Mouse (Mus musculus) heart, postnatal 4 days (tissue): Measurements from ENCODE around the gene Lxn. TPM values are rescaled to one million over a fixed set of nuclear protein-coding genes. Genes with fewer than 3 reads are reported as not detected.

Experiments
- DNase-seq: peaks from one replicate; pipeline ENCODE4 v3.0.0; 2021
- total RNA-seq, 2 experiments: library from RNA; stranded (reverse); gene quantifications; 2 replicates each; pipeline ENCODE4 v1.2.3; 2021

Lxn gene
- 10 to 100 TPM; 23.1 to 23.4 TPM for total RNA-seq

DNA sequence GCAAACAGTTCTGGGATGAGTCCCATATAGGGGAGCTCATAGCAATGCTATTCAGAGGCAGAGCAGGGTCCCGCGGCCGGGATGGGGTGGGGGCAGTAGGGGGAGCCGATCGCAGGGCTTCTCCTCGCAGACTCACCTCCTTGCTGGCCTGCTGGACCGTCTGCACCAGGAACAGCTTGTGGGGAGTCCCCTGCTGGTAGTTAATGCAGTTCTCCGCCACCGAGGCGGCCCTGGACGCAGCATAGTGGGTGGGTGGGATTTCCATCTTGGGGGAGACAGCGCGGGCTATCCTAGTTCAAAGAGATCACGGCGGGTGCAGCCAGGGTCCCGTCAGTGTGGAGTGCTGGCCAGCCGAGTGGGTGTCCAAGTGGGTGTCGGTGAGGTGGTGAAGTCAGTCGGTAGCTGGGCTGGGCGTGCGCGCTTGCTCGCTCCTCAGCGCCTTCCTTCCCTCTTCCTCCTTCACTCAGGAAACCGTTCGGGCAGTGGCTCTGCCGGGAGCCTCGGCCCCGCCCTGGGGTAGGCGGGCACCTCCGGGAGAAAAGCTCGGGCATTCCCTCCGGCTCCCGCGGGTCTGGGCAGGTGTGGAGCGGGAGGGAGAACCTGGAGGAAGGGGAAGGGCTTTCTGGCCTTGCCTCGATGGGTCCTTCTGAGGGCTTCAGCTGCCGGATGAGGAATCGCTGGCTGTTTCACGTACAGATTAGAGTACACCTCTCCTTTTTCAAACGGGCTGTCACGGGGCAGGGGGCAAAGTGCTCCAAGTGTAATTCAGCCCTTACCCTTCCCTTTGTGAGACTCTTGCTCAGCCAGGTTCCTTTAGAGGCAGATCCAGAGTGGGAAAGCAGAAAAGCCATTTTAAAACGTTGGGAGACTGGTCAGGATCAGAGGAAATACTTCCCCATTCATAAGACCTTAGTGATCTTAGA, at the start of gene Lxn:
Gene Lxn (minus strand): TSS at position 477 of the 923 bp plus-strand sequence.
- DNase-seq = peak; percentile 71

GRCm38 (mm10) chr3:67512807-67513206, 49.1 kb upstream of the Lxn start:
- peak; percentile 86 for DNase-seq

GRCm38 (mm10) chr3:67508216-67508892, 44.6 kb upstream of the Lxn start:
- no peak for DNase-seq

DNA sequence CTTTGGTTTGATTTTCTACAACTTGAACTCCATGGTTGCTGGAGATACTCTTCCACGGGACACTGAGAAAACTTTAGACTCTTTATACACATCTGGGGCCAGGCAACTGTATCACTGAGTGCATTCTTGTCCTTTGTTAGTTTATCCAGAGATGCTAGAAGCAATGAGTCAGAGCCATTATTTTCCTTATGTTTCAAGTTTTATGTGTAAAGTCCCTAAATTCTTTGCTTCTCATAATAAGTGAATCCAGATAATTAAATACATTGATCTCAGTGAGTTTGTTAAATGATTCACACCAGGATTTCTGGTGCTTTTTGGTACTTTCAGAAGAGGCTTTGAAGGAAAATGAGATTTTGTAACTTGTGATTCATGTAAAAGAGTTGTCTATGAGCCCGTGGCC, 41.6 kb upstream of the Lxn start:
- no peak for DNase-seq

GRCm38 (mm10) chr3:67503878-67504277, 40.2 kb upstream of the Lxn start:
- DNase-seq = no peak

GRCm38 (mm10) chr3:67499406-67499791, 35.7 kb upstream of the Lxn start:
- DNase-seq = no peak

- no peak for DNase-seq
Observed at GRCm38 (mm10) chr3:67498773-67499405, 35.2 kb upstream of the Lxn start.

- no peak for DNase-seq
Observed at GRCm38 (mm10) chr3:67497998-67498397, 34.3 kb upstream of the Lxn start.

GRCm38 (mm10) chr3:67496310-67496709, 32.6 kb upstream of the Lxn start:
- no peak for DNase-seq

DNA sequence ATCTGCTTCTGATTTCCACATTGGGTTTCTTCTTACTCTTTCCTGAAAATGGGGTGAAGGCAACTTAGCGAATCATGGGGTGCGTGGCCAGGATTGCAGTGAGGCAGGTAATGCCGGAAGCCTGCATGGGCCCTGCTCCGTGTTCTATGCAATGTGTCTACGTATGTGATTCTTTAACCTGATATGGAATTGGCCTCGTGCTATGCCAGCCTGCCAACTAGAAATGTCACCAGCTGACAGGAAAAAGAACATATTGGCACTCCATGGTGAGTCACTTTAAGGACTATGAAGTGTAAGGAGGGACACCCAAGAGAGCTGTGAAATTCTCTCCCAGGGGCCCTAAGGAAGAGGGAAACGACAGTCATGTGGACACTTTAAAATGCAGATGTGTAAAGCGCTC, 29.4 kb upstream of the Lxn start:
- no peak for DNase-seq

- DNase-seq = no peak
Observed at GRCm38 (mm10) chr3:67492086-67492869, 28.6 kb upstream of the Lxn start.

DNA sequence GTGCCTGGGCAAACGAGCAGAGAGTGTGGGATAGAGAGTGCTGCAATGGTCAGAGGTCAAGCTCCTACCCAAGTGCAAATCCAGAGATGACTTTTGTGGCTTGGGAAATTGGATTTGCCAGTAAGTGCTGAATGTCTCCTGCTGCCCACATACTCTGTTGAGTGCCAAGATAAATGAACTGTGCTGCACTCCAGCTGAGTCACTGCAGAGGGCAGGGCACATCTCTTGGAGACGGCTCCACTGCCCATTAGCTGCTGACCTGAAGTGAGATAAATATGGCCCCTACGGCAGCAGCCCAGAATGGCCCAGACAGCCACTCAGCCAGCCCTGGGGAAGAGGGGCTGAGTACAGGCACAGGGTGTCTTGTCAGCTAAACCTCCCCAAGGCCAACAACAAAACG, 26.4 kb upstream of the Lxn start:
- no peak for DNase-seq

- no peak for DNase-seq
Observed at GRCm38 (mm10) chr3:67485233-67485632, 21.5 kb upstream of the Lxn start.

- no peak for DNase-seq
Observed at GRCm38 (mm10) chr3:67482400-67482799, 18.7 kb upstream of the Lxn start.

DNA sequence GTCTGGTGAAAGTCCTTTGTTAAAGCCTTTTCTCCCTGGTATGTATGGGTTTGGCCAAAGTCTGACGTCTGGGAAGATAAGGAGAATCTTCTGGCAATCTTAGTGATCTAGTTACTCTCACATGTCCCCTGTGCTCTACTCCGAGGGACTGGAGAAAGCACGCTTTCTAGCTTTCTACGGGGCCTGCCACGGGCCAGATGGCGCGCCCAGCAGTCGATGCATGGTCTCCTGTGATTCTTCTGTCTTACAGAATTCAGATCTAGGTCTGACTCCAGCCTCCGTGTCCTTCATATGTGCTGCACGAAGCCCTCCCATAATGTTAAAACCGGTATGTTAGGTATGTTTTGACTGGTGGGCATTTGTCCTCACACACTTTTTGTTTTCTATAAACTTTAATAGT, 16.1 kb upstream of the Lxn start:
- DNase-seq = no peak

- no peak for DNase-seq
Observed at GRCm38 (mm10) chr3:67473438-67473837, 9.7 kb upstream of the Lxn start.

DNA sequence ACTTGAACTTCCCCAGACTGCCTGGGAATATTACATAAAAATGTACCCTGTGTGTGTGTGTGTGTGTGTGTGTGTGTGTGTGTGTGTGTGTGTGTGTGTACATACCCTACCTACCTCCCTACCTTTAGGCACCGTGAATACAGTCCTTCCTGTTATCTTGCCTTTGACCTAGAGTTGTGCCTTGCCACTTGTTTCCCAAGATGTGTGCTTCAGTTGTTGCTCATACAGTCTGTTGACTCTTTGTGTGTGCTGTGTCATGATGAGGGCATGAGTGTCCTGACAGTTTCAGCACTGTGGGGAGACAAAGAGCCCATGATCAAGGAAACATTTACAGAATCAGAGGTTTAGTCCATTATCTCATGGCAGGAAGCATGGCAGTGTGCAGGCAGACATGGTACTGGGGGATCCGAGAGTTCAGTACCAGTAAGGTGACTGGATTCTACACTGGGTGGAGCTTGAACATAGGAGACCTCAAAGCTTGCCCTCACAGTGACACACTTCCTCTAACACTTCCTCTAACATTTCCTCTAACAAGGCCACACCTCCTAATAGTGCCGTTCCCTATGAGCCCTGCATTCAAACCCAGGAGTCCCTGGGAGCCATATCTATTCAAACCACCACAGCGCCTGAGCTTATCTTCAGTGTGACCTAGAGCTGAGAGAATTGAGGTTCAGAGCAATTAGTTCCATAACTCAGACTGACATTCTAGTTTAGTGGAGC, 7.8 kb upstream of the Lxn start:
- DNase-seq = no peak

GRCm38 (mm10) chr3:67467281-67467680, 3.6 kb upstream of the Lxn start:
- no peak for DNase-seq

- DNase-seq = no peak
Observed at GRCm38 (mm10) chr3:67466576-67466975, 2.9 kb upstream of the Lxn start.

DNA sequence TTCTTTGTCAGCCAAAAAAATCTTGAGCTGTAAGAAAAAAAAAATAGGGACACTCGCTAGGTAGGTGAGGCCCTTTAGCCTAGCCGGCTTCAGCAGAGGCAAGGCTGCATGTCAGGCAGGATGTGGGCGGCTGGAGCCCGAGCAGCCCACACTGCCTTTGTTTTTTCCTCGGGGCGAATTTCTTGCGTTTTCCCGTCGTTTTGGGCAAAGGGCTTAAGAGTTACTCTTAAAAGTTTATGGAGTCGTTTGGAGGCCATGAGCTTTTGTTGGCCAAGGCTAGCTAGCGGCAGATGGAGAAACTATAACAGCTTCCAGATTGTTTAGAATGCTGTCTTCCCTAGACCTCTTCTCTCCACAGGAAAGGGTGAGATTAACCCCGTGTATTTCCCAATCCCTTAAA, 725 bp downstream of the Lxn start:
- no peak for DNase-seq

- DNase-seq = no peak
Observed at GRCm38 (mm10) chr3:67462578-67462977, 1.1 kb downstream of the Lxn start.

GRCm38 (mm10) chr3:67462015-67462414, 1.7 kb downstream of the Lxn start:
- no peak for DNase-seq
